Mouse (Mus musculus) neural tube, embryonic 11.5 days (tissue): Measurements from ENCODE around the gene Kpna1. TPM values are rescaled to one million over a fixed set of nuclear protein-coding genes. Genes with fewer than 3 reads are reported as not detected.
"Not testable (repeated sequence)": the region's sequence is repeated elsewhere in the genome, so short reads cannot be mapped to it uniquely, and the experiment has no call there.

Experiments used
- ATAC-seq: fragments of 200-750 bp; cut with Nextera tagmentation; 2 replicates; pipeline ENCODE4 v1.8.0; 2017; ENCODE audit warnings: moderate number of reproducible peaks, mild to moderate bottlenecking, moderate TSS enrichment, moderate library complexity; ENCODE audit not compliant: insufficient read depth, low FRiP score, low TSS enrichment
- DNase-seq: peaks from one replicate; pipeline ENCODE4 v3.0.0-alpha.2; 2015; ENCODE audit warnings: low spot score
- H3K27ac ChIP-seq: fragments of 300-500 bp; sonication (generic); 2 replicates; pipeline ENCODE4 v1.5.1; 2014; ENCODE audit warnings: low read depth, mild to moderate bottlenecking, low read length
- H3K27me3 ChIP-seq: fragments of 300-500 bp; sonication (generic); 2 replicates; pipeline ENCODE4 v1.6.1; 2014; ENCODE audit warnings: mild to moderate bottlenecking, low read length, mixed read lengths; ENCODE audit not compliant: control insufficient read depth, insufficient read depth
- H3K36me3 ChIP-seq: fragments of 300-500 bp; sonication (generic); 2 replicates; pipeline ENCODE4 v1.6.1; 2014; ENCODE audit warnings: mild to moderate bottlenecking, low read length, moderate library complexity, mixed read lengths; ENCODE audit not compliant: control insufficient read depth, insufficient read depth
- H3K4me1 ChIP-seq: fragments of 300-500 bp; sonication (generic); 2 replicates; pipeline ENCODE4 v1.6.1; 2014; ENCODE audit warnings: low read length, mixed read lengths; ENCODE audit not compliant: control insufficient read depth, insufficient read depth
- H3K4me2 ChIP-seq: fragments of 300-500 bp; sonication (generic); 2 replicates; pipeline ENCODE4 v1.6.1; 2014; ENCODE audit warnings: low read depth, mild to moderate bottlenecking, moderate library complexity
- H3K4me3 ChIP-seq: fragments of 300-500 bp; sonication (generic); 2 replicates; pipeline ENCODE4 v1.5.1; 2014; ENCODE audit warnings: low read depth, low read length
- H3K9ac ChIP-seq: fragments of 300-500 bp; sonication (generic); 2 replicates; pipeline ENCODE4 v1.6.1; 2014; ENCODE audit warnings: mild to moderate bottlenecking, low read length
- H3K9me3 ChIP-seq: fragments of 300-500 bp; sonication (generic); 2 replicates; pipeline ENCODE4 v1.6.1; 2016; ENCODE audit warnings: low read length; ENCODE audit not compliant: control insufficient read depth
- WGBS: fragments of 180-500 bp; shearing (Covaris S2); extraction: QIAGEN DNeasy Blood & Tissue Kit; methylation state at CpG from one replicate; pipeline ENCODE4 v1.1.7; 2014; 5-methylcytosine and 5-hydroxymethylcytosine counted together
- polyA plus RNA-seq: library from polyadenylated mRNA; unstranded; fragments of >200 nt; fragmentation: Nextera tagmentation; extraction: Ambion mirVana; gene quantifications from 2 replicates; pipeline ENCODE4 v1.2.1, GENCODE M21; 2014

The Kpna1 gene
- polyA plus RNA-seq, 1 experiment from 2014 or later, result 92.5 TPM

DNA sequence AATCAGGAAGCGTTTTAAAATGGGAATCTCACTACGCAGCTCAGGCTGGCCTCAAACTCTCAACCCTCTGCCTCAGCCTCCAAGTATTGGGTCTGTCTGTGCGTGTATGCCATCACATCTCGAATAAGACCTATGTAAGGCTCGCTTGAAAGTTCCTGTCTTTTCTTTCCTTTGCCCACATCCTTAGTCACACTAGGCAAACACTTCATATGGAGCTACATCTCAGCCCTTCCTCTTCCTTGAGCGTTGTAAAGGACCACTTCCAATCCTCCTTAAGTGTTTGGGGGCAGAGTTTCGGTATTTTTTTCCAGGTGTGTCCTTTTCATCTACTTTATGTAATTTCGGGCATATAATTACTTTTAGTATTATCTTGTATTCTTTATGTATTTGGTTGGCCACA, 76.4 kb downstream of the Kpna1 start:
- no peak overlapping the region for H3K27ac ChIP-seq
- H3K36me3 ChIP-seq, result peaks cover 4% of the 10 kb centered on the region; the same call in 1 of the 2 replicates
- H3K4me2 ChIP-seq, result no peak overlapping the region
- WGBS, result 93% methylated on average over 8 of the region's 8 CpGs
- no peak overlapping the region for H3K4me3 ChIP-seq
- no peaks in the 10 kb centered on the region for H3K4me1 ChIP-seq
- no peak overlapping the region for H3K9ac ChIP-seq
- ATAC-seq, result no peak
- no peak for DNase-seq
- no peaks in the 10 kb centered on the region for H3K27me3 ChIP-seq
- no peaks in the 10 kb centered on the region for H3K9me3 ChIP-seq

DNA sequence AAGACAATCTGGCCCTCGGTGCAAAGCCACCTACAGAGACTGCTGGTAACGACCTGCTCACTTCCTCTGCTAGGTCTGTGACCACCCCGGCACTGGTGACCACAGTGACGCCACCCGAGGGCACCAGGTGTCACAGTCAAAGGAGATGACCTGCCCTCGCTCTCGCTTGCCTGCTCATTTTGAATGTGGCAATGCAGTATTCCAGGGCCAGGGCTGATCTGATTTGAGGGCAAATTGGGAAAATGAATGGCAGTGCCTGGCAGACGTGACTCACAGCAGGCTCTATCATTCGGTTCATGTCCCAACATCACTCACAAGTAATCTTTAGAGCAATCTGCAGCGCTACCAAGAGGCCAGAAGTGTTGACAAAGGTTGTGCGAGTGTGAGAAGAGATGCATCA, 77.9 kb downstream of the Kpna1 start:
- Histone ChIP-seq H3K9me3 (no peaks in the 10 kb centered on the region), H3K36me3 (peaks cover 2% of the 10 kb centered on the region; the same call in 1 of the 2 replicates), H3K4me2 (no peak overlapping the region), H3K27me3 (no peaks in the 10 kb centered on the region), H3K9ac (no peak overlapping the region), H3K27ac (no peak overlapping the region), H3K4me1 (no peaks in the 10 kb centered on the region), H3K4me3 (no peak overlapping the region)
- DNase-seq (no peak), ATAC-seq (no peak)
- 89% methylated on average over 11 of the region's 11 CpGs for WGBS

- DNase-seq, result no peak
- Histone ChIP-seq H3K4me1 (no peaks in the 10 kb centered on the region), H3K9me3 (no peaks in the 10 kb centered on the region), H3K4me3 (no peak overlapping the region), H3K9ac (no peak overlapping the region), H3K27me3 (no peaks in the 10 kb centered on the region), H3K4me2 (no peak overlapping the region), H3K27ac (no peak overlapping the region), H3K36me3 (no peaks in the 10 kb centered on the region)
- ATAC-seq, result no peak
- 82% methylated on average over 8 of the region's 8 CpGs for WGBS
Measured at GRCm38 (mm10) chr16:36057933-36058475, 79.5 kb downstream of the Kpna1 start.

DNA sequence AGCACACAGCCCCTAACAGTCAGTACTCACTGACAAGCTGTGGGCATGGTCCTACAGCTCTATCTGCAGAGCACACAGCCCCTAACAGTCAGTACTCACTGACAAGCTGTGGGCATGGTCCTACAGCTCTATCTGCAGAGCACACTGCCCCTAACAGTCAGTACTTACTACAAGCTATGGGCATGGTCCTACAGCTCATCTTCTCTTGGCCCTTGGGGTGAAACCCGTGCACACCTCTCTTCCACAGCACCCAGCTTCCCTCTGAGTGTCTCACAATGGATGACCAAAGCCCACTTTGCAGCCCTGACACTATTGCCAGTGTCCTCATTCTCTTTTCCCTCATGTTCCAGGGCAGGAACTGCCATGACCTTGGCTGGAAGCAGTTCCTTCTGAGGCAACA, 84.0 kb downstream of the Kpna1 start:
- 87% methylated on average over 1 of the region's 1 CpGs for WGBS
- H3K4me2 ChIP-seq, H3K27me3 ChIP-seq, H3K9ac ChIP-seq, H3K36me3 ChIP-seq, H3K27ac ChIP-seq, H3K9me3 ChIP-seq, H3K4me1 ChIP-seq, DNase-seq, ATAC-seq, H3K4me3 ChIP-seq: not testable (repeated sequence)

- 0 out of 2 replicates have a peak, but pooled peaks cover under 1% of the 10 kb centered on the region for H3K4me1 ChIP-seq
- no peaks in the 10 kb centered on the region for H3K27me3 ChIP-seq
- no peak overlapping the region for H3K27ac ChIP-seq
- 75% methylated on average over 2 of the region's 2 CpGs for WGBS
- DNase-seq, result no peak
- H3K36me3 ChIP-seq, result no peaks in the 10 kb centered on the region
- no peak overlapping the region for H3K4me2 ChIP-seq
- H3K9me3 ChIP-seq, result no peaks in the 10 kb centered on the region
- no peak for ATAC-seq
- H3K9ac ChIP-seq, result no peak overlapping the region
- no peak overlapping the region for H3K4me3 ChIP-seq
Measured at GRCm38 (mm10) chr16:36063315-36063714, 84.8 kb downstream of the Kpna1 start.

- H3K27ac ChIP-seq, result no peak overlapping the region
- no peak overlapping the region for H3K4me3 ChIP-seq
- H3K9me3 ChIP-seq, result no peaks in the 10 kb centered on the region
- H3K36me3 ChIP-seq, result no peaks in the 10 kb centered on the region
- no peaks in the 10 kb centered on the region for H3K27me3 ChIP-seq
- peaks cover 8% of the 10 kb centered on the region; the same call in 1 of the 2 replicates for H3K4me1 ChIP-seq
- DNase-seq (no peak), ATAC-seq (no peak)
- no peak overlapping the region for H3K9ac ChIP-seq
- no peak overlapping the region for H3K4me2 ChIP-seq
- WGBS, result 89% methylated on average over 5 of the region's 5 CpGs
Measured at GRCm38 (mm10) chr16:36064904-36065303, 86.4 kb downstream of the Kpna1 start.

- H3K4me1 ChIP-seq, result peaks cover 14% of the 10 kb centered on the region; the same call in 1 of the 2 replicates
- no peak overlapping the region for H3K27ac ChIP-seq
- no peak overlapping the region for H3K9ac ChIP-seq
- no peak overlapping the region for H3K4me3 ChIP-seq
- H3K9me3 ChIP-seq, result no peaks in the 10 kb centered on the region
- H3K36me3 ChIP-seq, result no peaks in the 10 kb centered on the region
- DNase-seq (no peak), ATAC-seq (no peak)
- H3K27me3 ChIP-seq, result no peaks in the 10 kb centered on the region
- WGBS, result 70% methylated on average over 2 of the region's 2 CpGs
- H3K4me2 ChIP-seq, result no peak overlapping the region
Measured at GRCm38 (mm10) chr16:36067694-36068093, 89.1 kb downstream of the Kpna1 start.

DNA sequence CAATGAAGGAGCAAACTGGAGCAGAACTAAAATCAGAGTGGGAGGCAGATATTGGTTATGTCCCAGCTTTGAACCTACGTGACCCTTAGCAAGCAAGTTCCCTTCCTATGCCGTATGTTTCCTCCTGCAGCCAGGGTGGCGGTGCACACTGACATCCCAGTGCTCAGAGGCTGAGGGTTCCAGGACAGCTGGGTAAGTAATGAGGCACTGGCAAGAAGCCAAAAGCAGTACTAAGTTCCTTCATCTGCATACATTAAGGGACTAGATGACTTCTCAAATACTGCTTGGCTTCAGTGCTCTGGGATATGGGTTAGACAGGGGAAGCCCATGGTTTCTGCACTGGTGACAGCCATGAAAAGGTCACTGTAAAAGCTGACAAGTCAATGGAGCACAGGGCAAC, 89.8 kb downstream of the Kpna1 start:
- ATAC-seq (no peak), DNase-seq (no peak)
- Histone ChIP-seq H3K4me1 (peaks cover 14% of the 10 kb centered on the region; the same call in 1 of the 2 replicates), H3K27ac (no peak overlapping the region), H3K36me3 (no peaks in the 10 kb centered on the region), H3K9me3 (no peaks in the 10 kb centered on the region), H3K27me3 (no peaks in the 10 kb centered on the region), H3K9ac (no peak overlapping the region), H3K4me3 (no peak overlapping the region), H3K4me2 (no peak overlapping the region)
- WGBS, result 84% methylated on average over 3 of the region's 3 CpGs

DNA sequence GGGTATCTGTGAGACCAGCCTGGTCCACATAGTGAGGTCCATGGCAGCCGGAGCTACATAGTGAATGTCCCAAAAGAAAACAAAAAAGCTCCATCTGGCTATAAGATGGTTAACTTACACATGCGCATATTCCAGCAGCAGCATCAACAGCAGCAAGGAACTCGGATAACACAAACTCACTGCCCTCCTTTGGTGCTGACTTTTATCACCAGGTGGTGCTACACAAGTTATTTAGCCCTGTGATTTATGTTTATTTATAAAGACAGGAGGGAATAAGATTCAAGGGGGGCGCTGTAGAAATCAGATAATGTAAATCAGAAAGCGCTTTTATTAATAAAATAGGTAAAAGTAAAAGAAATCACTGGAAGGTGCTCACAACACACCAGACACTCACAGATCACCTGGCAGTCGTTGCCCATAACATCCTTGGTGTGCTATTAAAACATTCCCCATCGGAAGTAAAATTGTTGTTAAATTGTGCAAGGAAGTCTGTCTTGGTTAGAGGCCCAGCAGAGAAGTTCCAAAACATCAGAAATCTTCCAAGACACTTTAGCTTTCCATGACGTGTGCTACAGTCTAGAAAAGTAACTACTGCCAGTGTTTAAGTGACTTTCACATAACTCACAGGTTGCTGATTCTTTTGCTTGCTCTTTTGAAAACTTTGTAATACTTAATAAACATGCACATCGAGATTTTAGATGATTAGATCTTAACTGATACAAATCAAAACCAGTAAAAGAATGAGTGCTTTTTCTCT, 91.4 kb downstream of the Kpna1 start:
- Histone ChIP-seq H3K4me3 (peak overlapping the region; percentile 60), H3K27me3 (no peaks in the 10 kb centered on the region), H3K9me3 (no peaks in the 10 kb centered on the region), H3K4me2 (peak overlapping the region; percentile 53), H3K27ac (no peak overlapping the region), H3K9ac (no peak overlapping the region), H3K4me1 (peaks cover 14% of the 10 kb centered on the region; the same call in 1 of the 2 replicates), H3K36me3 (no peaks in the 10 kb centered on the region)
- DNase-seq (no peak), ATAC-seq (no peak)
- WGBS, result 36% methylated on average over 9 of the region's 9 CpGs
